Mouse (Mus musculus) neural tube, embryonic 13.5 days (tissue): ENCODE measurements around the gene Lrmda. TPM values are rescaled to one million over a fixed set of nuclear protein-coding genes. Genes with fewer than 3 reads are reported as not detected.

Source experiments
- ATAC-seq: fragments of 200-750 bp; cut with Nextera tagmentation; 2 replicates; pipeline ENCODE4 v1.8.0; 2017; ENCODE audit warnings: low read depth, mild to moderate bottlenecking, moderate TSS enrichment, moderate library complexity
- H3K27ac ChIP-seq: fragments of 300-500 bp; sonication (generic); replicated peaks from 2 replicates; pipeline ENCODE4 v1.5.1; 2015; ENCODE audit warnings: moderate library complexity, mild to moderate bottlenecking, inconsistent platforms
- H3K27me3 ChIP-seq: fragments of 300-500 bp; sonication (generic); 2 replicates; pipeline ENCODE4 v1.6.1; 2015; ENCODE audit warnings: mild to moderate bottlenecking, inconsistent platforms
- H3K36me3 ChIP-seq: fragments of 300-500 bp; sonication (generic); 2 replicates; pipeline ENCODE4 v1.6.1; 2015; ENCODE audit warnings: mild to moderate bottlenecking, inconsistent platforms
- H3K4me1 ChIP-seq: fragments of 300-500 bp; sonication (generic); replicated peaks from 2 replicates; pipeline ENCODE4 v1.6.1; 2015; ENCODE audit warnings: inconsistent platforms
- H3K4me2 ChIP-seq: fragments of 300-500 bp; sonication (generic); 2 replicates; pipeline ENCODE4 v1.6.1; 2015; ENCODE audit warnings: inconsistent platforms, mild to moderate bottlenecking, moderate library complexity
- H3K4me3 ChIP-seq: fragments of 300-500 bp; sonication (generic); 2 replicates; pipeline ENCODE4 v1.5.1; 2015; ENCODE audit warnings: mild to moderate bottlenecking, inconsistent platforms
- H3K9ac ChIP-seq: fragments of 300-500 bp; sonication (generic); 2 replicates; pipeline ENCODE4 v1.6.1; 2015; ENCODE audit warnings: moderate library complexity, mild to moderate bottlenecking, inconsistent platforms
- H3K9me3 ChIP-seq: fragments of 300-500 bp; sonication (generic); 2 replicates; pipeline ENCODE4 v1.6.1; 2016; ENCODE audit warnings: inconsistent platforms
- WGBS: fragments of 180-500 bp; shearing (Covaris S2); methylation state at CpG from one replicate; pipeline ENCODE4 v1.1.7; 2015; 5-methylcytosine and 5-hydroxymethylcytosine counted together
- polyA plus RNA-seq: library from polyadenylated mRNA; unstranded; fragments of >200 nt; fragmentation: Nextera tagmentation; extraction: Ambion mirVana; gene quantifications from 2 replicates; pipeline ENCODE4 v1.2.1, GENCODE M21; 2015

The Lrmda gene
- polyA plus RNA-seq, 1 experiment from 2014 or later, result not detected

DNA sequence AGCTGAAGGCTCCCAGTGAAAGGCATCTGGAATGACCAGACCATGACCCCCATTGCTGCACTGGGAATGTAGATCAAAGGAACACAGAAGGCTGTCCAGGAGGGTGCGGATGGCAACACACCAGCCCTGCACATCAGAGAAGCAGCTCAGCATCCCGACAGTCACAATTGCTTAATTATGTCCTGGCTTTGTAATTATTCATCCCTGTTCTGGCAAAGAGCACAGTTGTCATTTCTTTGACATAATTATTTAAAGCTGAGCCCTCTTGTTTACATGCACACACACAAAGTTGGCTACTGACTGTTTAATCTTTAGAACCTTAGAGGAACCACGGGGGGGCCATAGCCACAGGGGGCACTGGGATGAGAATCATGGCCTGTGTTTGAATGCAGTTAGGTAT lies 580.7 kb downstream of the Lrmda start:
- Histone ChIP-seq H3K36me3 (no peaks in the 10 kb centered on the region), H3K9me3 (no peaks in the 10 kb centered on the region), H3K4me1 (peaks cover 28% of the 10 kb centered on the region), H3K9ac (no peak overlapping the region), H3K27ac (no peak overlapping the region), H3K27me3 (no peaks in the 10 kb centered on the region), H3K4me2 (no peak overlapping the region), H3K4me3 (no peak overlapping the region)
- ATAC-seq, result no peak
- WGBS, result 21% methylated on average over 3 of the region's 3 CpGs

DNA sequence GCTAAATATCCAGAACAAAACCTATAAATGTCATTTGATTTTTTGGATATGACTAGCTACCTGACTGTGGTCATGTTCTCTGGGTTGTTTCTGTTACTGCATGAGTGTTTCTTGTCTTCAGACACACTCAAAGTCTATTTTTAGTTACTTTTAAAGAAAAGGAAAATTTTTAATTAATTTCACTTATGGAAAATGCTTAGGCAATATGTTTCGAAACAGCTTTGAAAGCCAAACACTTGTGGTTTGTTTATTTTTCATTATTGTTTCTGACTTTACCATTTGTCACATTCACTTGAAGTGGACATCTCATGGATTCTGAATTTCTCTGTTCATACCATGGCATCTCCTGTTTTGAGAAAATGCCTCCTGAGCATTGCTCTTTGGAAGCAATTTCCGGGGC lies 582.8 kb downstream of the Lrmda start:
- H3K27me3 ChIP-seq, result no peaks in the 10 kb centered on the region
- H3K4me3 ChIP-seq, result no peak overlapping the region
- H3K9me3 ChIP-seq, result no peaks in the 10 kb centered on the region
- no peak for ATAC-seq
- peaks cover 26% of the 10 kb centered on the region for H3K4me1 ChIP-seq
- WGBS, result 92% methylated on average over 2 of the region's 2 CpGs
- H3K4me2 ChIP-seq, result no peak overlapping the region
- no peak overlapping the region for H3K27ac ChIP-seq
- no peak overlapping the region for H3K9ac ChIP-seq
- no peaks in the 10 kb centered on the region for H3K36me3 ChIP-seq

DNA sequence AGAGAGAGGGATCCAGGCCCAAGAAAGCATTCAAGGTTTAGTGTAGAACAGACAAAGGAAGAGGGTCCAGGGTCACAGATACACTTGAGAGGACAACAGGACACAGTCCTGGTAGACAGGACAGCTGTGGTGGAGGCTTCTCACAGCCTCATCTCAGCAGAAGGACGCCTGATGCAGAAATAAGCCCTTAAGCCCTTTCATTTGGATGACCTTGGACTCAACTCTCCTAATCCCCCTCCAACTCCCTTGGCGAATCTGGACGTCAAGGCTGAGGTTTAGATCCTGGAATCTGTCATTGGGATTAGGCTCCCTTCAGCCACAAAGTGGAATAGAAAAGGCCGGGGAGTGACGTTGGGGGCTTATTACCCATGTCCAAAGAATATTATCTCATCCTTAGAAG lies 589.1 kb downstream of the Lrmda start:
- WGBS, result 79% methylated on average over 5 of the region's 5 CpGs
- no peaks in the 10 kb centered on the region for H3K27me3 ChIP-seq
- no peaks in the 10 kb centered on the region for H3K4me1 ChIP-seq
- H3K36me3 ChIP-seq, result no peaks in the 10 kb centered on the region
- no peak overlapping the region for H3K4me3 ChIP-seq
- H3K27ac ChIP-seq, result no peak overlapping the region
- H3K4me2 ChIP-seq, result no peak overlapping the region
- ATAC-seq, result no peak
- no peaks in the 10 kb centered on the region for H3K9me3 ChIP-seq
- H3K9ac ChIP-seq, result no peak overlapping the region

DNA sequence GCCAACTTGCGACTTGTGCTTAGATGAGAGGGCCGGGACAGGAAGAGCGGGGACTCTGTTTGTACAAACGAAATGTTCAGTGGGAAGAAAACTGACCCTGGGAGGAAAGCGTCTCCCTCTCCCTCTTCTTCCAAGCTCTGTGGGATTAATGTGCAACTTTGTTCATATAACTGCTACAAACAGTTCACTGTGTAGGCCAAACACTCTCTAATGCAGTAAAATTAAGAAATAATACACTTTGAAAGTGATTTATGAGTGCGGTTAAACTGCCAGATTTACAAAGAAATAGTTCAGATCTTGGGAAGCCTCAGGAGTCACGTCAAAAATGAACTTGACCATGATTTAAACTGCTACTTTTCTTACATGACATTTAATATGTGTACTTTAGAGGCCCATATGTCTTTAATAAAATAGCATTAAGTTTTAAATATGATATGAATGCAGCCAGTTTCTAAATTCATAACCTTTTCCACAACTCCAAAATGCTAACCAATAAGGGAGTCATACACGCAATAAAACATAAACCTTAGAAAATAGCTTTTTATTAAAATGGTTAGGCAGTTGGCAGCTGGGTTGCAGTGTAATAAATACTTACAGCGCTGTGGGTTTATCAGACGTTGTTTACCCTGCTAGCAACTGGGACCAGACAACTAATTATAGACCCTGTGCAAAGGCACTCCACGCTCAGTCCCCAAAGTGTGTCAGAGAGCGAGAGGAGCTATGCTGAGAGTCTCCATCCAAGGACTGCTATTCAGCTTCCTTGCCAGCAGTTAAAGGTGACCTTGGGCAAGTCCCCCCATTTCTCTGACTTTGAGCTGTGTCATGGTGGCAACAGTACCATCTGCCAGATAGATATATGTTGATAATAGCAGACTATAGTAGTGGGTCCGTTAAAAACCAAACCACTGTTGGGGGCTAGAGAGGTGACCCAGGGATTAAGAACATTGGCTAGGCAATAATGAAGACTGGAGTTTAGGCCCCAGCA lies 590.0 kb downstream of the Lrmda start:
- no peaks in the 10 kb centered on the region for H3K27me3 ChIP-seq
- ATAC-seq, result no peak
- no peaks in the 10 kb centered on the region for H3K36me3 ChIP-seq
- no peak overlapping the region for H3K27ac ChIP-seq
- H3K9ac ChIP-seq, result no peak overlapping the region
- 70% methylated on average over 13 of the region's 13 CpGs for WGBS
- no peaks in the 10 kb centered on the region for H3K4me1 ChIP-seq
- no peak overlapping the region for H3K4me2 ChIP-seq
- H3K4me3 ChIP-seq, result no peak overlapping the region
- H3K9me3 ChIP-seq, result no peaks in the 10 kb centered on the region

DNA sequence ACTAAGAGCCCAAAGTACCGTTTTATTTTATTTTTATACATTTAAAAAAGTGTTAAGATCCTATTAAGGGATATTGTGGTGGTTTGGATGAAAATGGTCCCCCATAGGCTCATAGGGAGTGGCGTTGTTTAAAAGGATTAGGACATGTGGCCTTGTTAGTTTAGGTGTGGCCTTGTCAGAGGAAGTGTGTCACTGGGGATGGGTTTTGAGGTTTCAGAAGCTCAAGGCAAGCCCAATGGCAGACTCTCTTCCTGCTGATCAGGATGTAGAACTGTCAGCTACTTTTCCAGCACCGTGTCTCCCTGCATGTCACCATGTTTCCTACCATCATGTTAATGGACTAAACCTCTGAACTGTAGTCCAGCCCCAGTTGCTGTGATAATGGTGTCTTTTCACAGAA lies 591.5 kb downstream of the Lrmda start:
- no peak for ATAC-seq
- WGBS, result 95% methylated on average over 3 of the region's 3 CpGs
- H3K4me1 ChIP-seq, result no peaks in the 10 kb centered on the region

DNA sequence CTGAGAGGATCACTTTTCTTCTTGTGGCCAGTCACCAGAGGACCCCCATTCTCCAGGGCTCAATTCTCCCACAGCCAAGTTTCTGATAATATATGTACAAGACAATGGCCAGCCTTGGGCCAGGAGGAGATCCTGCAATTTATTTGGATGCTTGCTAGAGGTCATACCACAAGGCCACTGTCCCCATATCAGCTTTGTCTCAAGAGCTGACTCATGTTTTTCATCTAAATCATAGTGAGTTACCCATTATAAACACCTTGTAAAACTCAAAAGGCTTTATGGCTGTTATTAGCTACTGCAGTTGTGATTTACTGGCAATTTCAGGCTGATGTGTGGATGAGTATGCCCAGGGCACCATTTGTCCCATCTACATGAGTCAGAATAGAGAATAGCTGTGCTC lies 600.7 kb downstream of the Lrmda start:
- Histone ChIP-seq H3K4me3 (no peak overlapping the region), H3K4me1 (no peaks in the 10 kb centered on the region)
- no peak for ATAC-seq

More for the DNA sequence above, 591.5 kb downstream of the Lrmda start:
- Histone ChIP-seq H3K36me3 (no peaks in the 10 kb centered on the region), H3K27me3 (no peaks in the 10 kb centered on the region), H3K4me2 (no peak overlapping the region), H3K9me3 (no peaks in the 10 kb centered on the region), H3K4me3 (no peak overlapping the region), H3K27ac (no peak overlapping the region), H3K9ac (no peak overlapping the region)

DNA sequence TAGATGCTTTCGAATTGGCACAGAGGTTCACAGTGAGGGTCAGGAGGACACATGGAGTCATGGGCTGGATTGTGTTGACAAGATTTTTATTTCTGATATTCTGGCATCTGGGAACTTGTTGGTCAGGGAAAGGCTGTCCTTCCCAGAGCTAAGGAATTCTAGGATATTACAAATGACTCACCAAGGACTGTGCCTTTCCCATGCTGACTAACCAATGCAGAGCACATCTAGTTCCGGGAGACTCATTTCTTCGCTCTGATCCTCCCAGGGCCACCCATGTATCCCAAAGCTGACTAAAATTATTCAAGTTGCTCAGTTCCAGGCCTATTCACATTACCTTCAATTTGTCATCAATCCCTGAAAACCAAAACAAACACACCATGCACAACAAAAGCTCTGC lies 602.4 kb downstream of the Lrmda start:
- no peaks in the 10 kb centered on the region for H3K27me3 ChIP-seq
- no peak overlapping the region for H3K4me3 ChIP-seq
- ATAC-seq, result no peak
- no peaks in the 10 kb centered on the region for H3K4me1 ChIP-seq
- 90% methylated on average over 3 of the region's 3 CpGs for WGBS
- H3K36me3 ChIP-seq, result no peaks in the 10 kb centered on the region
- no peak overlapping the region for H3K9ac ChIP-seq
- no peak overlapping the region for H3K27ac ChIP-seq
- H3K4me2 ChIP-seq, result no peak overlapping the region
- no peaks in the 10 kb centered on the region for H3K9me3 ChIP-seq

More for the DNA sequence above, 600.7 kb downstream of the Lrmda start:
- no peaks in the 10 kb centered on the region for H3K27me3 ChIP-seq
- no peak overlapping the region for H3K4me2 ChIP-seq
- H3K36me3 ChIP-seq, result no peaks in the 10 kb centered on the region
- no peak overlapping the region for H3K27ac ChIP-seq
- no peaks in the 10 kb centered on the region for H3K9me3 ChIP-seq
- no peak overlapping the region for H3K9ac ChIP-seq

DNA sequence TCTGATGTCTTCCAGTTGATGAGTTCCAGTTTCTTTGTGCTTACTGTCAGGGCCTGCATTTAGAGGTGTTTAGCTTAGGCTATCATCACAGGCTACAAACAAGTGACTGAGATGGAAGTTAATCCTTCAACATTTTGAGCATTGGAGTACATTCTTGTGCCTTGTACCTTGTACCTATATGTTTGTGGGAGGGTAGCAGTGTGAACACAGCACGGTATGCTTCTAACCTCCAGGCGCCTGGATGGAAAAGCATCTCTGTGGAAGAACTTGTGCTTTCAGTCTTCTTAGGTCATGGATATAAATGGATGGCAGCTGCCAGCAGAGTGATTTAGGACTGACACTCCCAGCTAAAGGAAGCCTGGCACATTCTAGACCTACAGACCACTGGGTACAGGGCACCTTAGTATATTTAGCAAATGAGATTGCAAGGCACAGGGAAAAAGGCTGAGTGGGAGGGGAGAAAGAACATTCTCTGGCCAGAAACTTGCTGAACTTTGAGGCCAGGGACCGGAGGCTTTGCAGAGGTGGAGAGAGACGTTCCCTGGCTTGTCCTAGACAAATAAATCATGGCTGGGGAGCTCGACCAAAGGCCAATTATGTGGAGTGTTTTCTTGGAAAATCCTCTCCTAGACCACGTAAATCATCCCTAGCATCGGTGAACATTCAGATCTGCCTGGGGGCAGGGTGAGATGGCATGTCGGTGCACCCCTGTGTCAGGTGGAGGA lies 607.8 kb downstream of the Lrmda start:
- no peak for ATAC-seq
- Histone ChIP-seq H3K27ac (no peak overlapping the region), H3K4me3 (no peak overlapping the region), H3K9me3 (no peaks in the 10 kb centered on the region), H3K9ac (no peak overlapping the region), H3K4me2 (no peak overlapping the region), H3K36me3 (no peaks in the 10 kb centered on the region), H3K4me1 (no peaks in the 10 kb centered on the region), H3K27me3 (no peaks in the 10 kb centered on the region)
- WGBS, result 55% methylated on average over 8 of the region's 8 CpGs

DNA sequence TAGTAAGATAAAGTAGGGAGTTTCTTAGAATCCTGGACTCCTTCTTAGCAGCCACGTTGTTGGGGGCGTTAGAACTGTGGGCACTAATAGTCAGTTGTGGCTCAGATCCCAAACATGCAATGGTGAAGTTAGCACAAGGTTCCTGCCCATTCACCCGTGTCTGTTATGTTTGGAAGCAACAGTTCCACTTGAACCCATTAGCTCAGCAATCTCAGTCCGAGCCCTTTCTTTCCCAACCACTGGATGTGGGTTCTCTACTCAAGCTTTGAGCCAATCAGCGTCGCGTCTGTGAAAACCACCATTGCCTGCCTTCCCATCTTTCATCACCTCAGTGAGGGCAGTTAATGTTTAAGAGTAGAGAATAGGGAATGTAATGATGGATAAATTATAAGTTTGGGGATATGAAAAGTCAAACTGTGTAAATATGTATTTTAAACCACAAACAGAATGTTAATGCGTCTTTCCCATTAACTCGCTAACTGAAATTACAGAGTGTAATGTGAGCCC lies 610.9 kb downstream of the Lrmda start:
- Histone ChIP-seq H3K9ac (no peak overlapping the region), H3K4me3 (no peak overlapping the region), H3K4me2 (no peak overlapping the region), H3K4me1 (no peaks in the 10 kb centered on the region), H3K36me3 (no peaks in the 10 kb centered on the region), H3K27ac (no peak overlapping the region), H3K27me3 (no peaks in the 10 kb centered on the region), H3K9me3 (no peaks in the 10 kb centered on the region)
- WGBS, result 87% methylated on average over 9 of the region's 9 CpGs
- ATAC-seq, result no peak

DNA sequence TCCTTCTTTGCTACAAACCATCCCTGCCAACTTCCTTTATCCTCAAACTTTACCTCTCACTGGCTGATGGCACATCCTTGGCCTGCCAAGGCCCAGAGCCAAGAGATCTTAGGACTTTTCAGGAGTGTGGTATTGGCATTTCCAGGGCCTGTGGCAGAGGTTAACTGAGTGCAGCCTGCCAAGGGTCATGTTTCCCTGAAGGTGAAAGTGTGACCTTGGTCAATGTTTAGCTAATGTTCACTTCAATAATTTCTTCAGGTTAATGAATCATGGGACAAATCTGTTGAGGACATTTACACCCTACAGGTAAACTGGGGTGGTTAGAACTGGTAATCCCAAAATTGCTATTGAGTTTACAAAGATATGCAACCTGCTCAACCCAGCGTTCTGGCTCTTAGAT lies 614.1 kb downstream of the Lrmda start:
- no peak for ATAC-seq
- no peak overlapping the region for H3K4me2 ChIP-seq
- WGBS, result 80% methylated on average over 1 of the region's 1 CpGs

DNA sequence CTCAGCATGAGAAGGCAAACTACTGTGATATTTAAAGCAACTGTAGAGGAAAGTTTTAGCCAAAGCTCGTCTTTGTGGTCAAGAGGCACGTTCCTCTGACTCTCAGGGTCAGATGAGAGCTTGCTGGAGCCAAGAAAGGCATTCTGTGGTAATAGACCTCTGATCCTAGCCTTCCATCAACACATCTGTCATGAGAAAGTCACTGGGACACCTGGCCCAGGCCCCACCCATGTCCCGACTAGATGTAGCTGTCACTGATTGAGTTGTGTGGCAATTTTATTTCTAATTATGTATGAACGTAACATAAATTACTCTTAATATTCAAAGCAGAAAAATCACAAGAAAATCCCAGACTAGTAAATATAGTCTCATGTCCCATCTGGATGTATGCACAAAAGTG lies 624.0 kb downstream of the Lrmda start:
- Histone ChIP-seq H3K4me2 (no peak overlapping the region), H3K36me3 (no peaks in the 10 kb centered on the region), H3K4me1 (0 out of 2 replicates have a peak, but pooled peaks cover 9% of the 10 kb centered on the region), H3K27me3 (no peaks in the 10 kb centered on the region), H3K9ac (no peak overlapping the region), H3K27ac (no peak overlapping the region), H3K9me3 (no peaks in the 10 kb centered on the region), H3K4me3 (no peak overlapping the region)
- 86% methylated on average over 4 of the region's 4 CpGs for WGBS
- no peak for ATAC-seq

More for the DNA sequence above, 614.1 kb downstream of the Lrmda start:
- Histone ChIP-seq H3K4me1 (no peaks in the 10 kb centered on the region), H3K36me3 (no peaks in the 10 kb centered on the region), H3K4me3 (no peak overlapping the region), H3K27me3 (no peaks in the 10 kb centered on the region), H3K9me3 (no peaks in the 10 kb centered on the region), H3K27ac (no peak overlapping the region), H3K9ac (no peak overlapping the region)

DNA sequence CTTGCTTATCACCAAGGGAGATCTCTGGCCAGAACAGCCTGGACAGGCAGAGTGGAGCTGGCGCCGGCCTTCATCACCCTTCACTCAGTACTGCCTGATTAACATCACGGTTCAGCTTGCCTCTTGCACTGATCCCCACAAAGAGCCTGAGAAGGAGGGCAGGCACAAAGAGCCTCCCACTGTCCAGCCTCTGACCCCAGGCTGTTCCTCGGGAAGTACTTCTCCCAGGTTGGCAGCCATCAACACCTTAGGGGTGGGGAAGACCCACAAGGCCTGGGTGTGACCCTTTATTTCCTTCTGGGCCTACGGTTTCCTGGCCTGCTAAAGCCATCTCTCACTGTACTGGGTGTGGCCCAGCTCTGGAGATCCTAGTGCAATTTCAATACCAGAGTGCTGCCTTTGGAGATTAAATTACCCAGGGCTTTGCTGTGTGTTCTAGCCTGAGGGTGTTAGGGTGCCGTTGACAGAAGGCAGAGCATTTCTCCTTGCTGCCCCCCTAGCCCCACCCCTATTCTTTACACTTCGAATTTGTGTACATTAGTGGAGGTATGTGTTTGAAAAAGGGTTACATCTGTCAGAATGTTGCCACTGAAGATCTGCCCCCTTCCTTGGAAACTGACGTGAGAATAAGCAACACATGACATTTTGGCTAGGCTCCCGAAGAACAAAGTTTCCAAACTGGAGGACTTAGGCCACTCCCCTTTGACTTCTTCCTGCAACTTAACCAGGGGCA lies 628.5 kb downstream of the Lrmda start:
- no peak overlapping the region for H3K4me3 ChIP-seq
- no peaks in the 10 kb centered on the region for H3K27me3 ChIP-seq
- H3K36me3 ChIP-seq, result no peaks in the 10 kb centered on the region
- WGBS, result 75% methylated on average over 9 of the region's 9 CpGs
- H3K27ac ChIP-seq, result no peak overlapping the region
- no peak overlapping the region for H3K4me2 ChIP-seq
- no peak for ATAC-seq
- H3K9me3 ChIP-seq, result no peaks in the 10 kb centered on the region
- H3K9ac ChIP-seq, result no peak overlapping the region
- H3K4me1 ChIP-seq, result peaks cover 22% of the 10 kb centered on the region
